Mouse (Mus musculus) lung, adult 2 months (tissue): ENCODE measurements at regions not wholly inside any gene's neighbourhood (a gene's known extent, or its start where the extent isn't known, plus 50 kb on each side); places are given as distances from the start of the nearest gene placed in this dataset.

Experiments used
- CTCF ChIP-seq: fragments of 200-500 bp; IDR thresholded peaks from 2 replicates; pipeline ENCODE4 v1.5.1; 2011; ENCODE audit warnings: mild to moderate bottlenecking, low read length, control low read depth; ENCODE audit not compliant: insufficient read depth
- POLR2A ChIP-seq: fragments of 200-500 bp; IDR thresholded peaks from 2 replicates; pipeline ENCODE4 v1.6.1; 2011; ENCODE audit warnings: low read depth, mild to moderate bottlenecking, control low read depth, low read length, borderline replicate concordance; ENCODE audit errors: extremely low read depth

DNA sequence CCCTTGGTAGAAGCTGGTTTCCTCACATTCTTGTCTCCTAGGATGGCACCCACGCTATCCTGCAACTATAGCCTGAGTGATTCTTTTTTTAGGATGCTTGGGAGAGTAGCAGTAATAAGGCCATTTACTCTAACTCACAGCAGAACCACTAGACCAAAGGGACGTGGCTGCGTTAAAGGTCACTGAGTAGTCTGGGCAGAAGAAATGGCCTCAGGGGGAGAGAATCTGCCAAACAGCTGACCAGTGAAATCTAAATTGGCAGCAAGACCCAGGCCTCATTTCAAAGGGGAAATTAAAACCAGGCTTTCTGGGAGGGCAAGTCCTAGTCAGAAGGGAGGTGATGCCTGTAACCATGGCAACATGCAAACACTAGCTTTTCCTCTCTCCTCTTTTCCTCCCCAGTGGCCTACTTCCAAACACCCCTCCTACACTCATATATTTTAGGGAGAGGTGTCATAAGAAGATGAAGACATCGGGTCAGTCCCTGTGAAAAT lies 267.5 kb downstream of the Nuak1 start:
- TF ChIP-seq CTCF (no peak), POLR2A (no peak)
